Mouse (Mus musculus) stomach, embryonic 15.5 days (tissue): ENCODE results near the gene Unc119b. TPM values are rescaled to one million over a fixed set of nuclear protein-coding genes. Genes with fewer than 3 reads are reported as not detected.
"Not testable (repeated sequence)": the region's sequence is repeated elsewhere in the genome, so short reads cannot be mapped to it uniquely, and the experiment has no call there.

Source experiments
- ATAC-seq: fragments of 200-750 bp; cut with Nextera tagmentation; 2 replicates; pipeline ENCODE4 v1.8.0; 2017; ENCODE audit warnings: low read depth, moderate number of reproducible peaks, moderate TSS enrichment; ENCODE audit not compliant: insufficient read depth, low FRiP score
- H3K27ac ChIP-seq: fragments of 300-500 bp; sonication (generic); 2 replicates; pipeline ENCODE4 v1.5.1; 2015; ENCODE audit warnings: mild to moderate bottlenecking, inconsistent platforms
- H3K27me3 ChIP-seq: fragments of 300-500 bp; sonication (generic); replicated peaks from 2 replicates; pipeline ENCODE4 v1.6.1; 2015; ENCODE audit warnings: inconsistent platforms
- H3K36me3 ChIP-seq: fragments of 300-500 bp; sonication (generic); 2 replicates; pipeline ENCODE4 v1.6.1; 2015; ENCODE audit warnings: inconsistent platforms
- H3K4me1 ChIP-seq: fragments of 300-500 bp; sonication (generic); 2 replicates; pipeline ENCODE4 v1.6.1; 2015; ENCODE audit warnings: inconsistent platforms
- H3K4me2 ChIP-seq: fragments of 300-500 bp; sonication (generic); 2 replicates; pipeline ENCODE4 v1.6.1; 2015; ENCODE audit warnings: mild to moderate bottlenecking, inconsistent platforms
- H3K4me3 ChIP-seq: fragments of 300-500 bp; sonication (generic); replicated peaks from 2 replicates; pipeline ENCODE4 v1.5.1; 2015; ENCODE audit warnings: inconsistent platforms
- H3K9ac ChIP-seq: fragments of 300-500 bp; sonication (generic); 2 replicates; pipeline ENCODE4 v1.6.1; 2015; ENCODE audit warnings: inconsistent platforms
- H3K9me3 ChIP-seq: fragments of 300-500 bp; sonication (generic); 2 replicates; pipeline ENCODE4 v1.6.1; 2016; ENCODE audit warnings: inconsistent platforms
- WGBS: fragments of 180-500 bp; shearing (Covaris S2); methylation state at CpG from one replicate; pipeline ENCODE4 v1.1.7; 2015; 5-methylcytosine and 5-hydroxymethylcytosine counted together
- polyA plus RNA-seq: library from polyadenylated mRNA; unstranded; fragments of >200 nt; fragmentation: Nextera tagmentation; extraction: Ambion mirVana; gene quantifications from 2 replicates; pipeline ENCODE4 v1.2.1, GENCODE M21; 2015

The Unc119b gene
- polyA plus RNA-seq, 1 experiment from 2014 or later: 29.7 TPM

DNA sequence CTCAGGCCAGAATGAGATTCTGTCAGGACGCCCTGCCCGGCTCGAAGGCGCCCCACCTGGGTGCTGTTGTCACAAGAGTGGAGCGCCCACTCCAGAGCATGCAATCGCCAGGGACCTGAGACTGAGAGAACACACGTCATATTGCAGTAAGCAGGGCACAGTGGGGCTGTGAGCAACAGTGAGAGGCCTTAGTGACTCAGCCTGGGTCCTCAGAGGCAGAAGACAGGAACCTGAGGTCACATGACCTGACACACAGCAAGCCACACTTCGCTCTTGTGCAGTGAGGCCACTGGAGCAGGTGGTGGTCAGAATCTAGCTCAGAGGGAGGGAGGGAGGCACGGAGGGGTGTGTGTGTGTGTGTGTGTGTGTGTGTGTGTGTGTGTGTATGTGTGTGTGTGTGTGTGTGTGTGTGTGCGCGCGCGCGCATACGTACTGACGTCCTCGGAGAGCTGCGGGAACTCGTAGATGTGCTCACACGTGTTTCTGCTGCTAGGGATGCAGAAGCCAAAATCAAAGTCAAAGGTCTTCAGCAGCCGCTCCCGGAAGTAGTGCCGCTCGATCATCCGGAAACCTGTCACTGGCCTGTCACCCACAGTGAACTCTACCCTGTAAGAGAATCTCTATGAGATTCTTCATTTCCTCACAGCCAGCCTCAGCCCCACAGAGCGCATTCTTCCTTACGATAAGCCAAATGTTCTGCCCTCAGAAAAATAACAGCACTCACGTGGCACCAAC, 8.0 kb downstream of the Unc119b start:
- Histone ChIP-seq H3K36me3 (peaks cover 22% of the 10 kb centered on the region), H3K9ac (no peak overlapping the region)
- ATAC-seq: no peak

DNA sequence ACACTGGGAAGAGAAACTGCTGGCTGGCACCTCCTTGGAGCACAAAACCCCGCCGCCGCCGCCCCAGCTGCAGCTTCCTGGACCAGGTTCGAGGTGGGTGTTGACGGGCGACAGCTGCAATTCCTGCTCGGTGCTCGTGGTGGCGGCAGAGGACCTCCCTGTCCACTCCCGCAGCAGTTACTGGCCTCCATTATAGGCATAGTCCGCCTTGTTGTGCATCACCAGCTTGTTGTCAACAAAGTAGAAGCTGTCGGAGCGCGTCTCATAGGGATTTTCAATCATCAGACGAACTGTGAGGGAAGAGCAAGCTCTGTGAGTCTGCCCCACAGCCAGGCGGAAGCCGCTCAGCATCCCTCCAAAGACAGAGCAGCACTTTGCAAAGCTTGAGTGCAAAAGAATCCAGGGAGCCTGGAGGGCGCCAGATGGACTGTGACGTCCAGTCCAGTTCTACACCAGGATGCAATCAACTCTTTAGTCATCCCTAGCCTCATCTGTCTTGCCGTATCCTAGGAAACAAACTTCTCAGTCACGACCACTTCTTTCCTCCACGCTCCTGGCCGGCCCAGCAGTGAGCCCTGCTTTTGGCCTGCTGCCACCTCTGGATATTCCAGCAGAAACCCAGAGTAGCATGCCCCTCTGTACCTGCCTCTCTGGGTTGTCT, 9.4 kb downstream of the Unc119b start:
- Histone ChIP-seq H3K27ac (no peak overlapping the region), H3K9me3 (no peaks in the 10 kb centered on the region), H3K4me2 (peak overlapping the region; percentile 29; the same call in 1 of the 2 replicates), H3K36me3 (peaks cover 22% of the 10 kb centered on the region), H3K9ac (no peak overlapping the region), H3K4me3 (no peak overlapping the region), H3K4me1 (0 out of 2 replicates have a peak, but pooled peaks cover 5% of the 10 kb centered on the region), H3K27me3 (no peaks in the 10 kb centered on the region)
- peak; percentile 69; the same call in 1 of the 2 replicates for ATAC-seq
- 22% methylated on average over 24 of the region's 24 CpGs for WGBS

More for the DNA sequence above, 8.0 kb downstream of the Unc119b start:
- no peaks in the 10 kb centered on the region for H3K27me3 ChIP-seq
- H3K9me3 ChIP-seq: no peaks in the 10 kb centered on the region
- 90% methylated on average over 28 of the region's 28 CpGs for WGBS
- H3K27ac ChIP-seq: no peak overlapping the region
- H3K4me2 ChIP-seq: no peak overlapping the region
- H3K4me1 ChIP-seq: 0 out of 2 replicates have a peak, but pooled peaks cover 5% of the 10 kb centered on the region
- H3K4me3 ChIP-seq: no peak overlapping the region

- Histone ChIP-seq H3K4me3 (no peak overlapping the region), H3K4me2 (no peak overlapping the region), H3K27me3 (no peaks in the 10 kb centered on the region), H3K36me3 (peaks cover 22% of the 10 kb centered on the region), H3K9me3 (no peaks in the 10 kb centered on the region), H3K4me1 (peaks cover 5% of the 10 kb centered on the region; the same call in 1 of the 2 replicates), H3K9ac (no peak overlapping the region), H3K27ac (no peak overlapping the region)
- no peak for ATAC-seq
- 89% methylated on average over 6 of the region's 6 CpGs for WGBS
Observed at GRCm38 (mm10) chr5:115124690-115125089, 10.1 kb downstream of the Unc119b start.

DNA sequence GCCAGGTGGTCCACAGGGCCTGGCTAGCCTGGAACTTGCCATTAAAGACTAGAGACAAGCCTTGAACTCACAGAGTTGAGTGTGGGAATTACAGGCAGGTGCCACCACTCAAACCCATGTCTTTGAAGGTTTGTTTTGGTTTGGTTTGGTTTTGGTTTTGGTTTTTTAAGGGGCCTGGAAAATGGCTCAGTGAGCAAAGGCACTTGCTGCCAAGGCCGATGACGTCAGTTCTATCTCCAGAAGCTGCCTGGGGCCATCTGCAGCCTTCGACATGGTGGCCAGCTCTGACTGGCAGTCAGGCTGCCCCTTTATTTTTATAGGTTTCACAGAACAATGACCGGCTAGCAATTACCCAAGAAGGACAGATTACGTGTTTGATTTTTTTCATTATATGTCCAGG, 13.8 kb downstream of the Unc119b start:
- Histone ChIP-seq H3K9me3 (no peaks in the 10 kb centered on the region), H3K9ac (no peak overlapping the region), H3K4me3 (no peak overlapping the region), H3K36me3 (peaks cover 23% of the 10 kb centered on the region), H3K27me3 (no peaks in the 10 kb centered on the region), H3K4me1 (peaks cover 8% of the 10 kb centered on the region; the same call in 1 of the 2 replicates), H3K4me2 (no peak overlapping the region), H3K27ac (no peak overlapping the region)
- WGBS: 77% methylated on average over 5 of the region's 5 CpGs
- no peak for ATAC-seq

GRCm38 (mm10) chr5:115118961-115119570, 15.7 kb downstream of the Unc119b start, which contains the start of gene Acads:
Acads (minus strand) TSS chr5:115119346.
- peak; percentile 94 for ATAC-seq
- Histone ChIP-seq H3K4me2 (peak within 1 kb of the TSS; percentile 87), H3K27me3 (no peaks in the 10 kb centered on the region), H3K36me3 (peaks cover 16% of the 10 kb centered on the region), H3K4me3 (peak within 1 kb of the TSS; percentile 91), H3K9ac (peak within 1 kb of the TSS; percentile 80), H3K4me1 (peaks cover 3% of the 10 kb centered on the region; the same call in 1 of the 2 replicates), H3K9me3 (no peaks in the 10 kb centered on the region), H3K27ac (peak within 1 kb of the TSS; percentile 74)
- under 1% methylated on average over 39 of the region's 39 CpGs for WGBS

GRCm38 (mm10) chr5:115117467-115117866, 17.3 kb downstream of the Unc119b start:
- no peak overlapping the region for H3K9ac ChIP-seq
- no peak for ATAC-seq
- WGBS: 82% methylated on average over 13 of the region's 13 CpGs
- peaks cover 14% of the 10 kb centered on the region for H3K36me3 ChIP-seq
- no peaks in the 10 kb centered on the region for H3K9me3 ChIP-seq
- H3K27ac ChIP-seq: no peak overlapping the region
- H3K4me1 ChIP-seq: peaks cover 3% of the 10 kb centered on the region; the same call in 1 of the 2 replicates
- no peaks in the 10 kb centered on the region for H3K27me3 ChIP-seq
- no peak overlapping the region for H3K4me3 ChIP-seq
- H3K4me2 ChIP-seq: no peak overlapping the region

- 80% methylated on average over 3 of the region's 3 CpGs for WGBS
- Histone ChIP-seq H3K4me1 (peaks cover 3% of the 10 kb centered on the region; the same call in 1 of the 2 replicates), H3K9ac (no peak overlapping the region), H3K27me3 (no peaks in the 10 kb centered on the region), H3K4me3 (no peak overlapping the region), H3K36me3 (peaks cover 14% of the 10 kb centered on the region), H3K4me2 (no peak overlapping the region), H3K9me3 (no peaks in the 10 kb centered on the region), H3K27ac (no peak overlapping the region)
- no peak for ATAC-seq
Observed at GRCm38 (mm10) chr5:115116426-115116825, 18.3 kb downstream of the Unc119b start.

DNA sequence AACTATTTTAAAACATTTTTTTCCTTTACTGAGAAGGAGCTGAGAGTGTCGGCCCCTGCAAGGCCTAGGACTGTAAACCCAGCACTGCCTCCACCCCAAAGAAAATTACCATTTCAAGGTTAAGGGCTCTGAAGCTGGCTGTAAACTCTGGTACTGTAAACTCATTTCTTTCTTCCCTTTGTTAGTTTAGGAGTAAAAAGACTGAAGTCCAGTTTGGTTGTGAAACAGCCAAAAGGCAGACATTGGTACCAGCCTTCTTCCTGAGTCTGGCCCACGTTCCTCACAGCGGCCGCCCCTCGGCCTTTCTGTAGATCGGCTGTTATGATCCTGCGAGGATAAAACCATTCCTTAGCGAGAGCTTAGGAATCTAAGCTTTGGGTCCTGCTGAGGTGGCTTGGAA, 20.3 kb downstream of the Unc119b start:
- ATAC-seq: no peak
- Histone ChIP-seq H3K27ac (no peak overlapping the region), H3K4me3 (no peak overlapping the region), H3K4me2 (no peak overlapping the region), H3K36me3 (peaks cover 19% of the 10 kb centered on the region), H3K9me3 (no peaks in the 10 kb centered on the region), H3K4me1 (peaks cover under 1% of the 10 kb centered on the region; the same call in 1 of the 2 replicates), H3K9ac (no peak overlapping the region), H3K27me3 (no peaks in the 10 kb centered on the region)
- 92% methylated on average over 8 of the region's 8 CpGs for WGBS

GRCm38 (mm10) chr5:115113244-115113643, 21.5 kb downstream of the Unc119b start:
- ATAC-seq: no peak
- WGBS: 95% methylated on average over 12 of the region's 12 CpGs
- H3K4me3 ChIP-seq: no peak overlapping the region
- H3K27ac ChIP-seq: no peak overlapping the region
- no peak overlapping the region for H3K4me2 ChIP-seq
- H3K4me1 ChIP-seq: no peaks in the 10 kb centered on the region
- H3K36me3 ChIP-seq: peaks cover 19% of the 10 kb centered on the region
- no peak overlapping the region for H3K9ac ChIP-seq
- no peaks in the 10 kb centered on the region for H3K27me3 ChIP-seq
- no peaks in the 10 kb centered on the region for H3K9me3 ChIP-seq

DNA sequence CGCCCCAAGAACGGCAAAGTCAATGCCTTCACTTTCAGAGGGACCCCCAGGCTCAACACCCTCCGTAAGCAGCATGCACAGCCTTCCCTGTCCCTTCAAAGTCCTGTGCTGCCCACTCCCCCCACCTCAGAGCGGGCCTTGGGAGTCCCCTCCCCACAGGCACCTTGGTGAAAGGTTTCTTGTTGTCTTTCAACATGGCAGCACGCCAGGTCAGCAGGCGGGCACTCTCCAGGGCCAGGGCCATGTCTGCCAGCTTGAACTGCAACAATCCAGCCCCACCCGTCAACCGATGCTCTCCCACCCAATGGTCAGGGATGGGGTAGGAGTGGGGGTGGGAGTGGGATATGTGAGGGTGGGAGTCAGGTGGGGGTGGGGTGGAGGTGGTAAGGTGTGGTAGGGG, 23.6 kb downstream of the Unc119b start:
- no peaks in the 10 kb centered on the region for H3K4me1 ChIP-seq
- H3K36me3 ChIP-seq: peaks cover 5% of the 10 kb centered on the region; the same call in 1 of the 2 replicates
- no peak overlapping the region for H3K27ac ChIP-seq
- WGBS: 89% methylated on average over 8 of the region's 8 CpGs
- no peaks in the 10 kb centered on the region for H3K9me3 ChIP-seq
- no peaks in the 10 kb centered on the region for H3K27me3 ChIP-seq
- H3K4me3 ChIP-seq: no peak overlapping the region
- H3K4me2 ChIP-seq: no peak overlapping the region
- no peak for ATAC-seq
- no peak overlapping the region for H3K9ac ChIP-seq

GRCm38 (mm10) chr5:115103253-115103652, 31.5 kb downstream of the Unc119b start:
- H3K36me3 ChIP-seq, H3K4me3 ChIP-seq, H3K27ac ChIP-seq, H3K27me3 ChIP-seq, H3K9me3 ChIP-seq, H3K4me2 ChIP-seq, H3K4me1 ChIP-seq, H3K9ac ChIP-seq, ATAC-seq: not testable (repeated sequence)
- WGBS: 96% methylated on average over 23 of the region's 23 CpGs

GRCm38 (mm10) chr5:115102231-115102630, 32.5 kb downstream of the Unc119b start:
- H3K36me3 ChIP-seq: peaks cover 8% of the 10 kb centered on the region; the same call in 1 of the 2 replicates
- no peak for ATAC-seq
- no peak overlapping the region for H3K9ac ChIP-seq
- no peak overlapping the region for H3K27ac ChIP-seq
- H3K27me3 ChIP-seq: no peaks in the 10 kb centered on the region
- H3K4me2 ChIP-seq: no peak overlapping the region
- no peaks in the 10 kb centered on the region for H3K4me1 ChIP-seq
- WGBS: 87% methylated on average over 2 of the region's 2 CpGs
- H3K4me3 ChIP-seq: no peak overlapping the region
- H3K9me3 ChIP-seq: no peaks in the 10 kb centered on the region
